Mouse (Mus musculus) liver, adult 2 months (tissue): ENCODE measurements around the gene Apoe.

Experiments used
- CTCF ChIP-seq: fragments of 200-500 bp; IDR thresholded peaks from 2 replicates; pipeline ENCODE4 v1.5.1; 2011; ENCODE audit warnings: low read depth, low read length, control low read depth
- POLR2A ChIP-seq: fragments of 200-500 bp; IDR thresholded peaks from 2 replicates; pipeline ENCODE4 v1.6.1; 2011; ENCODE audit warnings: low read length, control low read depth; ENCODE audit not compliant: insufficient read depth; ENCODE audit errors: extremely low read depth

DNA sequence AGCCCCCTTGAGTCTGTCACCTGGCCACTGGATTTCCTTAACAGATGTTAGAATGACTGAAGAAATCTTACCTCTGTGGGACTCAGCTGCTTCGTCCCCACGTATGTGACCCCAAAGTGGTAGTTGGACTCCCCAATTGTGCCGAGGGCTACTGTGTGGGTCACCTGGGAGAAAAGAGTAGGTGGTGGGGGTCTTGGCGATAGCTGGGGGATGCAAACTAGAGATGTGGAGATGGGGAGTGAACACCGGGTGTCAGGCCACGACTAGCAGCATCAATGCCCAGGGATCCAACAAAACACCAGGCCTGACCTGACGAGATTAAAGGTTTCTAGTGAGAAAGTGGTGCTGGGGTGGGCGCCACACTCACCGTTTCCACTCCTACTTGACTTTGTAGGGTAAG is 14.6 kb upstream of the Apoe start:
- no peak for TF ChIP-seq CTCF
- TF ChIP-seq POLR2A, result no peak
